8 mouse cellular contexts compared by ENCODE assay signal in genomic region chr4:54946662-54947055, GRCm38 (mm10). TPM values are rescaled to one million over a fixed set of nuclear protein-coding genes. Genes with fewer than 3 reads are reported as not detected.
DNase-seq lines count a peak whose midpoint lies in the region; ATAC-seq and TF ChIP-seq lines count a peak whose summit lies in the region.

No protein-coding gene starts in this region.

- TF ChIP-seq POLR2A in thymus, adult 2 months (IDR thresholded peaks at IDR 0.05; ENCODE audit: control insufficient read depth, extremely low read depth, insufficient read depth, low read length, poor library complexity): no peak

- peak overlapping the region; percentile 90 for H3K4me3 ChIP-seq in neural tube, embryonic 11.5 days (ENCODE audit: low read depth, low read length)
- H3K4me3 ChIP-seq in liver, embryonic 12.5 days: peak overlapping the region; percentile 53
- H3K4me3 ChIP-seq in stomach, postnatal 0 days (ENCODE audit: low read depth, low read length): peak overlapping the region; percentile 71
- no peak overlapping the region for H3K4me3 ChIP-seq in thymus, adult 2 months (ENCODE audit: control insufficient read depth, insufficient read depth, low read length)

- H3K9me3 ChIP-seq in neural tube, embryonic 11.5 days (ENCODE audit: control insufficient read depth, low read length): no peaks in the 10 kb centered on the region
- no peaks in the 10 kb centered on the region for H3K9me3 ChIP-seq in liver, embryonic 12.5 days (replicated peaks)
- no peaks in the 10 kb centered on the region for H3K9me3 ChIP-seq in stomach, postnatal 0 days (ENCODE audit: control insufficient read depth, low read length)

- no peaks in the 10 kb centered on the region for H3K36me3 ChIP-seq in neural tube, embryonic 11.5 days (ENCODE audit: control insufficient read depth, insufficient read depth, low read length)
- H3K36me3 ChIP-seq in liver, embryonic 12.5 days: no peaks in the 10 kb centered on the region
- no peaks in the 10 kb centered on the region for H3K36me3 ChIP-seq in stomach, postnatal 0 days (ENCODE audit: control insufficient read depth, insufficient read depth, low read length)
- no peaks in the 10 kb centered on the region for H3K36me3 ChIP-seq in thymus, adult 2 months (ENCODE audit: control insufficient read depth, insufficient read depth, low read length)

- 0 out of 2 replicates have a peak, but pooled peaks cover 4% of the 10 kb centered on the region for H3K4me1 ChIP-seq in neural tube, embryonic 11.5 days (ENCODE audit: control insufficient read depth, insufficient read depth, low read length)
- H3K4me1 ChIP-seq in liver, embryonic 12.5 days: no peaks in the 10 kb centered on the region
- H3K4me1 ChIP-seq in stomach, postnatal 0 days (replicated peaks; ENCODE audit: control insufficient read depth, insufficient read depth): peaks cover 3% of the 10 kb centered on the region; the same call in 1 of the 2 replicates
- H3K4me1 ChIP-seq in thymus, adult 2 months (replicated peaks; ENCODE audit: control insufficient read depth, insufficient read depth, low read length): no peaks in the 10 kb centered on the region

- peak overlapping the region; percentile 51 for H3K4me2 ChIP-seq in neural tube, embryonic 11.5 days (ENCODE audit: low read depth)
- H3K4me2 ChIP-seq in liver, embryonic 12.5 days: peak overlapping the region; percentile 65
- H3K4me2 ChIP-seq in stomach, postnatal 0 days (replicated peaks; ENCODE audit: low read depth): peak overlapping the region; percentile 89

- peak; percentile 56 for DNase-seq in embryo, embryonic 10 days (ENCODE audit: low spot score)
- no peak for DNase-seq in embryo, embryonic 11 days
- no peak for DNase-seq in neural tube, embryonic 11.5 days (ENCODE audit: low spot score)
- no peak for DNase-seq in neural tube, embryonic 10.5 days (ENCODE audit: extremely low spot score, low spot score)
- no peak for DNase-seq in stomach, postnatal 0 days (ENCODE audit: low spot score)
- DNase-seq in thymus, adult 2 months: no peak

- no peak for ATAC-seq in neural tube, embryonic 11.5 days (ENCODE audit: insufficient read depth, low FRiP score, low TSS enrichment)
- ATAC-seq in liver, embryonic 12.5 days: no peak
- ATAC-seq in stomach, postnatal 0 days (ENCODE audit: low FRiP score, low TSS enrichment): no peak
- no peak for ATAC-seq in CD4-positive, CD25-positive, alpha-beta regulatory T cell, adult 4 months

- no peak for TF ChIP-seq CTCF in stomach, postnatal 0 days (IDR thresholded peaks at IDR 0.05; ENCODE audit: low read depth)
- TF ChIP-seq CTCF in thymus, adult 2 months (IDR thresholded peaks at IDR 0.05; ENCODE audit: borderline replicate concordance, control insufficient read depth, extremely low read depth, insufficient read depth, low read length, poor library complexity): no peak

- no peaks in the 10 kb centered on the region for H3K27me3 ChIP-seq in neural tube, embryonic 11.5 days (ENCODE audit: control insufficient read depth, insufficient read depth, low read length)
- peaks cover 72% of the 10 kb centered on the region for H3K27me3 ChIP-seq in liver, embryonic 12.5 days (replicated peaks)
- H3K27me3 ChIP-seq in stomach, postnatal 0 days (ENCODE audit: control insufficient read depth, insufficient read depth, low read length): no peaks in the 10 kb centered on the region
- peaks cover 4% of the 10 kb centered on the region for H3K27me3 ChIP-seq in thymus, adult 2 months (ENCODE audit: control insufficient read depth, insufficient read depth, low read length)

- peak overlapping the region; percentile 99 for H3K27ac ChIP-seq in neural tube, embryonic 11.5 days (ENCODE audit: low read depth, low read length)
- H3K27ac ChIP-seq in liver, embryonic 12.5 days: no peak overlapping the region
- H3K27ac ChIP-seq in stomach, postnatal 0 days (replicated peaks): peak overlapping the region; percentile 88; the same call in 1 of the 2 replicates
- no peak overlapping the region for H3K27ac ChIP-seq in thymus, adult 2 months (ENCODE audit: control insufficient read depth, insufficient read depth, low read length)

- no peak for TF ChIP-seq EP300 in stomach, postnatal 0 days (optimal IDR thresholded peaks at IDR 0.05)

- H3K9ac ChIP-seq in neural tube, embryonic 11.5 days (ENCODE audit: low read length): peak overlapping the region; percentile 98
- no peak overlapping the region for H3K9ac ChIP-seq in liver, embryonic 12.5 days
- peak overlapping the region; percentile 48 for H3K9ac ChIP-seq in stomach, postnatal 0 days (ENCODE audit: low read length)

- 0% methylated on average over 10 of the region's 10 CpGs for WGBS in neural tube, embryonic 11.5 days
- WGBS in liver, embryonic 12.5 days (ENCODE audit: insufficient replicate concordance): under 1% methylated on average over 10 of the region's 10 CpGs
- under 1% methylated on average over 10 of the region's 10 CpGs for WGBS in stomach, postnatal 0 days
- WGBS in thymus, adult 2 months: 4% methylated on average over 10 of the region's 10 CpGs

RNA-seq across cellular contexts. Expression of gene Zfp462, which starts 1.8 kb away (rescaled TPM):
- 14.5 and 16.4 TPM in 2 replicates for polyA plus RNA-seq in neural tube, embryonic 11.5 days (2014; fragmentation: Nextera tagmentation; extraction: Ambion mirVana)
- polyA plus RNA-seq in liver, embryonic 12.5 days (2016; fragmentation: Nextera tagmentation; extraction: Ambion mirVana): 0.33 and 0.38 TPM in 2 replicates
- polyA plus RNA-seq in stomach, postnatal 0 days (2015; fragmentation: Nextera tagmentation; extraction: Ambion mirVana): 0.93 and 1.1 TPM in 2 replicates
- polyA plus RNA-seq in thymus, adult 2 months (2012; rRNA removed): 1.9 and 2.0 TPM in 2 replicates
- polyA plus RNA-seq in CD4-positive, CD25-positive, alpha-beta regulatory T cell, adult 4 months (2017; shearing (Covaris generic)): not detected

Comparison
In these comparisons a context has a peak if more than half of its experiments do, and no peak if none do; other contexts are left out.
1. H3K27ac ChIP-seq: peak in neural tube, embryonic 11.5 days (single experiment) and stomach, postnatal 0 days (single experiment); none in liver, embryonic 12.5 days (single experiment) and thymus, adult 2 months (single experiment).
2. Peak in every context shown above with its lines, with median percentiles within 50 percentile points of each other: H3K4me2 ChIP-seq.